Mouse (Mus musculus): ENCODE data around the gene Cdc20.

DNA sequence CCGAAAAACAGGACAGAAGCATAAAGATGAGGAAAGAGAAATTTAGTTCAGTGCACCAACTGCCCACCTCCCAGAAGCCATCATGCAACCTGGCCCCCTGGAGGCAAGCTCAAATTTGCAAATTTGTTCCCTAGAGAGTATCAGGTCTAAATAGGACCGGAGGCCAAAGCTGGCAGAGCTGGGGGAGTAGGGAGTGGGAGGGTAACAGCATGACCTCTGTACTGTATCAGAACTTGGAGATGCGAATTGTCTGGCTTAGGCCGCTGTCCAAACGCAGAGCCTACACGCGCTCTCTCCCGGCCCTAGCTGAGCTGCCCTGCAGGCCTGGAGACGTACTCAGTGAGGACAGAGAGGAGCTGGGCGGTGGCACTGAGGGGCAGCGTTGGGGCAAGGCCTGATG, 47.0 kb downstream of the Cdc20 start:
- TF ChIP-seq CTCF (conservative IDR thresholded peaks at IDR 0.05; ENCODE audit: low read length): no peak
- no peak for TF ChIP-seq NANOG (IDR thresholded peaks at IDR 0.05; ENCODE audit: borderline replicate concordance, low read length)

Measured in E14TG2a.4 (cell line).